Mouse (Mus musculus) layer of hippocampus, adult 18-20 months (tissue): Measurements from ENCODE around the gene Gm6176. TPM values are rescaled to one million over a fixed set of nuclear protein-coding genes. Genes with fewer than 3 reads are reported as not detected.
"Not testable (repeated sequence)": the region's sequence is repeated elsewhere in the genome, so short reads cannot be mapped to it uniquely, and the experiment has no call there.

ENCODE experiments used
- DNase-seq, 2 experiments: peaks; one replicate each; pipeline ENCODE4 v3.0.0; 2022; ENCODE audit warnings: low spot score in 2 of 2
- long read RNA-seq: library from polyadenylated mRNA; stranded (forward); transcript quantifications from one replicate; pipeline ENCODE4 v2.0.0, GENCODE M21; 2021
- total RNA-seq, 2 experiments: library from RNA; stranded (reverse); gene quantifications; 2 replicates each; pipeline ENCODE4 v1.2.3; 2021

Gene Gm6176
- not detected for total RNA-seq
- long read RNA-seq, result 0 reads

DNA sequence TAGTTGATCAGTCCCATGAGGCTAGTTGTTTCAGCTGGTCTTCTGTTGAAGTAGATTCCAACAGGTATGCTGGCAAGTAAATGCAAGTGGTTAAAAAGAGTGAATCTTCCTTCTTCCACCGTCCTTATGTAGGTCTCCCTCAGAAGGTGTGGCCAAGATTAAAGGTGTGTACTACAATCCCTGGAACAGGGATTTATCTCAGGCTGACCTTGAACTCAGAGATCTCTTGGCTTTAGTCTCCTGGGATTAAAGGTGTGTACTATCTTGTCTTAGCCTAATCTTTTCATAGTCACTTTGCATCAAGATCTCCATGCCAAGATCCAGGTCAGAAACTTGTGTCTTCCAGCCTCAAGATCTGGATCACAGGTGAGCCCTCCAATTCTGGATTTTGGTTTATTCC, at the start of gene Gm6176:
Gm6176 (minus strand) TSS at position 101 of the 400 bp plus-strand sequence.
- not testable (repeated sequence) for DNase-seq

DNA sequence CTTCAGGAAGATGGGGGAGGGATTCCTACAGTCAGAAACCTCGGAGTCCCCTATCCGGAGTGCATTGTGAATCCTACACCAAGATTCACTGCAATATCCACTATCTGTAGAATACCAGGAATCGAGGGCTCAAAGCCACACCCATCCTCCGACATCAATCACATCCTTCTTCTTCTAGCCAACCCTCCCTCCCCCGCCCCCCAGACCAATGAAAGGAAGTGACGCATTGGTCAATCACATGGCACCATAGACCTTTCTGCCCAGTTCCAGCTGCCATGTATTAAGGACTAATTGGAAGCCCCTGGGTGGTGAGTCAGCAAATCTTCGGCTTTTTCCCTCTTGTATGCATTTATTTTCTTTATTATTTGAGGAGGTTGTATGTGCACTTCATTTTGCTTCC, 12.7 kb upstream of the Gm6176 start, which contains the start of gene Vmn1r139:
Vmn1r139 (plus strand) TSS at position 301 of the 400 bp plus-strand sequence.
- not testable (repeated sequence) for DNase-seq

DNA sequence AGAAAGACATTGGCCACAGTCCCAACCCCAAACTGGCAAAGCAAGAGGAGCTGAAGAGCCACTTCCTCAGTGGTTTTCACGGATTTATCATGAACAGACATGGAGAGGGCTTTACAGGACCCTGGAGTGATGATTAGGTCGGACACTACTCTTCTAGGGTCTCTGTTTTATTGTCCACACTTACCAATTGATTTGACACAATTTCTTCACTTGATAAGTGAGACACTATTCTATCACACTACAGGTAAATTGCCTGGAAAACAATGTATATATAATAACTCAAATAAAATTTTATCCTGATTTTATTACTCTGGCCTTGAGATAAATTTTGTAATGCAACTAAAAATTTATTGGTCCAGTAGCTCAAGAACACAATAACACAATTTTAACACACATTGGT, 27.3 kb downstream of the Gm6176 start, which contains the start of gene Vmn1r138:
Vmn1r138 (minus strand) TSS at position 101 of the 400 bp plus-strand sequence.
- DNase-seq, result not testable (repeated sequence)

Other genes with a start within 250 kb of the Gm6176 start
- not detected for gene Vmn1r135, start 224.0 kb downstream of the Gm6176 start, total RNA-seq
- gene Gm5725, start 212.0 kb downstream of the Gm6176 start, total RNA-seq, result not detected
- not detected for gene Gm5891, start 135.0 kb downstream of the Gm6176 start, total RNA-seq
- gene Vmn1r137, start 61.7 kb downstream of the Gm6176 start, total RNA-seq, result not detected
- gene Vmn1r138, start 27.4 kb downstream of the Gm6176 start, total RNA-seq, result not detected
- gene Vmn1r139, start 12.8 kb upstream of the Gm6176 start, total RNA-seq, result not detected
- gene Gm16451, start 61.9 kb upstream of the Gm6176 start, total RNA-seq, result not detected
- not detected for gene Gm10666, start 78.4 kb upstream of the Gm6176 start, total RNA-seq
- not detected for gene Vmn1r142, start 107.7 kb upstream of the Gm6176 start, total RNA-seq
- not detected for gene Vmn1r143, start 133.1 kb upstream of the Gm6176 start, total RNA-seq
- not detected for gene Gm8653, start 145.0 kb upstream of the Gm6176 start, total RNA-seq
- gene Gm8453, start 173.2 kb upstream of the Gm6176 start, total RNA-seq, result not detected